Mouse (Mus musculus): Measurements from ENCODE around the gene Fpr1. TPM values are rescaled to one million over a fixed set of nuclear protein-coding genes. Genes with fewer than 3 reads are reported as not detected.
A peak's percentile ranks its signal among the peaks of the same experiment; 100 is the strongest.
"Not testable (repeated sequence)": the region's sequence is repeated elsewhere in the genome, so short reads cannot be mapped to it uniquely, and the experiment has no call there.

Gene Fpr1
- 0.15 and 0.23 TPM in 2 replicates for polyA plus RNA-seq (2015; fragmentation: Nextera tagmentation; extraction: Ambion mirVana)

- WGBS = 56% methylated on average over 1 of the region's 1 CpGs
- H3K36me3 ChIP-seq = no peaks in the 10 kb centered on the region
- ATAC-seq (ENCODE audit: low FRiP score) = no peak
Measured at GRCm38 (mm10) chr17:17883840-17884239, at the start of gene Fpr1. Fpr1 (minus strand) TSS chr17:17883940.

GRCm38 (mm10) chr17:17917782-17918181, 34.0 kb upstream of the Fpr1 start:
- Histone ChIP-seq H3K4me3 (replicated peaks) (no peak overlapping the region), H3K27me3 (replicated peaks) (no peaks in the 10 kb centered on the region), H3K4me2 (no peak overlapping the region), H3K4me1 (no peaks in the 10 kb centered on the region), H3K9ac (replicated peaks) (no peak overlapping the region), H3K27ac (replicated peaks) (no peak overlapping the region), H3K36me3 (no peaks in the 10 kb centered on the region), H3K9me3 (replicated peaks) (no peaks in the 10 kb centered on the region)
- ATAC-seq (ENCODE audit: low FRiP score) = no peak

More at GRCm38 (mm10) chr17:17883840-17884239, at the start of gene Fpr1:
- no peaks in the 10 kb centered on the region for H3K27me3 ChIP-seq (replicated peaks)
- no peaks in the 10 kb centered on the region for H3K4me1 ChIP-seq
- H3K4me3 ChIP-seq (replicated peaks) = no peak within 1 kb of the TSS
- no peak within 1 kb of the TSS for H3K27ac ChIP-seq (replicated peaks)
- H3K9ac ChIP-seq (replicated peaks) = no peak within 1 kb of the TSS
- H3K9me3 ChIP-seq (replicated peaks) = no peaks in the 10 kb centered on the region
- no peak within 1 kb of the TSS for H3K4me2 ChIP-seq

GRCm38 (mm10) chr17:17917376-17917775, 33.6 kb upstream of the Fpr1 start:
- H3K36me3 ChIP-seq = no peaks in the 10 kb centered on the region
- no peak overlapping the region for H3K27ac ChIP-seq (replicated peaks)
- H3K27me3 ChIP-seq (replicated peaks) = no peaks in the 10 kb centered on the region
- no peak for ATAC-seq (ENCODE audit: low FRiP score)
- 93% methylated on average over 1 of the region's 1 CpGs for WGBS
- H3K9ac ChIP-seq (replicated peaks) = no peak overlapping the region
- no peak overlapping the region for H3K4me2 ChIP-seq
- no peak overlapping the region for H3K4me3 ChIP-seq (replicated peaks)
- H3K9me3 ChIP-seq (replicated peaks) = no peaks in the 10 kb centered on the region
- no peaks in the 10 kb centered on the region for H3K4me1 ChIP-seq

GRCm38 (mm10) chr17:17912618-17913017, 28.9 kb upstream of the Fpr1 start:
- not testable (repeated sequence) for H3K4me2 ChIP-seq; H3K9ac ChIP-seq (replicated peaks); H3K27ac ChIP-seq (replicated peaks); H3K4me1 ChIP-seq; H3K4me3 ChIP-seq (replicated peaks); H3K27me3 ChIP-seq (replicated peaks); H3K9me3 ChIP-seq (replicated peaks); ATAC-seq (ENCODE audit: low FRiP score); H3K36me3 ChIP-seq
- 91% methylated on average over 8 of the region's 8 CpGs for WGBS

- peaks cover 5% of the 10 kb centered on the region; the same call in 1 of the 2 replicates for H3K4me1 ChIP-seq
- 13% methylated on average over 51 of the region's 51 CpGs for WGBS
- peak overlapping the region; percentile 62 for H3K9ac ChIP-seq (replicated peaks)
- H3K36me3 ChIP-seq = no peaks in the 10 kb centered on the region
- peak overlapping the region; percentile 76 for H3K4me2 ChIP-seq
- no peaks in the 10 kb centered on the region for H3K9me3 ChIP-seq (replicated peaks)
- H3K27ac ChIP-seq (replicated peaks) = peak overlapping the region; percentile 78
- peak overlapping the region; percentile 61 for H3K4me3 ChIP-seq (replicated peaks)
- ATAC-seq (ENCODE audit: low FRiP score) = peak; percentile 100
- peaks cover 4% of the 10 kb centered on the region; the same call in 1 of the 2 replicates for H3K27me3 ChIP-seq (replicated peaks)
Measured at GRCm38 (mm10) chr17:17909636-17910421, 26.1 kb upstream of the Fpr1 start.

GRCm38 (mm10) chr17:17900768-17901167, 17.0 kb upstream of the Fpr1 start:
- H3K4me1 ChIP-seq = no peaks in the 10 kb centered on the region
- no peak overlapping the region for H3K27ac ChIP-seq (replicated peaks)
- H3K9ac ChIP-seq (replicated peaks) = no peak overlapping the region
- 85% methylated on average over 1 of the region's 1 CpGs for WGBS
- no peak overlapping the region for H3K4me3 ChIP-seq (replicated peaks)
- no peak overlapping the region for H3K4me2 ChIP-seq
- ATAC-seq (ENCODE audit: low FRiP score) = no peak
- no peaks in the 10 kb centered on the region for H3K27me3 ChIP-seq (replicated peaks)
- H3K36me3 ChIP-seq = no peaks in the 10 kb centered on the region
- no peaks in the 10 kb centered on the region for H3K9me3 ChIP-seq (replicated peaks)

GRCm38 (mm10) chr17:17899268-17899667, 15.5 kb upstream of the Fpr1 start:
- no peaks in the 10 kb centered on the region for H3K4me1 ChIP-seq
- no peaks in the 10 kb centered on the region for H3K27me3 ChIP-seq (replicated peaks)
- H3K4me3 ChIP-seq (replicated peaks) = no peak overlapping the region
- no peaks in the 10 kb centered on the region for H3K9me3 ChIP-seq (replicated peaks)
- peak; percentile 77 for ATAC-seq (ENCODE audit: low FRiP score)
- no peak overlapping the region for H3K4me2 ChIP-seq
- H3K36me3 ChIP-seq = no peaks in the 10 kb centered on the region
- no peak overlapping the region for H3K27ac ChIP-seq (replicated peaks)
- no peak overlapping the region for H3K9ac ChIP-seq (replicated peaks)
- 97% methylated on average over 2 of the region's 2 CpGs for WGBS

GRCm38 (mm10) chr17:17896039-17896438, 12.3 kb upstream of the Fpr1 start:
- whole genome bisulfite sequencing = 5% methylated on average over 4 of the region's 4 CpGs

GRCm38 (mm10) chr17:17889732-17890425, 6.1 kb upstream of the Fpr1 start:
- 90% methylated on average over 2 of the region's 2 CpGs for WGBS

More at GRCm38 (mm10) chr17:17896039-17896438, 12.3 kb upstream of the Fpr1 start:
- Histone ChIP-seq H3K4me3 (replicated peaks) (no peak overlapping the region), H3K9me3 (replicated peaks) (no peaks in the 10 kb centered on the region), H3K4me2 (no peak overlapping the region), H3K4me1 (no peaks in the 10 kb centered on the region), H3K9ac (replicated peaks) (no peak overlapping the region), H3K27me3 (replicated peaks) (no peaks in the 10 kb centered on the region), H3K27ac (replicated peaks) (no peak overlapping the region), H3K36me3 (no peaks in the 10 kb centered on the region)
- ATAC-seq (ENCODE audit: low FRiP score) = peak; percentile 21; the same call in 1 of the 2 replicates

GRCm38 (mm10) chr17:17887774-17888248, 4.1 kb upstream of the Fpr1 start, which contains the start of the genes Fpr2 and Fpr3:
Fpr2 (plus strand) TSS chr17:17887824.
Fpr3 (plus strand) TSS chr17:17887852.
- H3K4me1 ChIP-seq = no peaks in the 10 kb centered on the region
- no peak within 1 kb of the TSS for H3K9ac ChIP-seq (replicated peaks)
- H3K27ac ChIP-seq (replicated peaks) = no peak within 1 kb of the TSS
- ATAC-seq (ENCODE audit: low FRiP score) = no peak
- WGBS = 69% methylated on average over 1 of the region's 1 CpGs
- H3K4me2 ChIP-seq = no peak within 1 kb of the TSS
- no peaks in the 10 kb centered on the region for H3K9me3 ChIP-seq (replicated peaks)
- no peaks in the 10 kb centered on the region for H3K36me3 ChIP-seq
- no peak within 1 kb of the TSS for H3K4me3 ChIP-seq (replicated peaks)
- no peaks in the 10 kb centered on the region for H3K27me3 ChIP-seq (replicated peaks)

More at GRCm38 (mm10) chr17:17889732-17890425, 6.1 kb upstream of the Fpr1 start:
- ATAC-seq (ENCODE audit: low FRiP score) = no peak
- Histone ChIP-seq H3K9me3 (replicated peaks) (no peaks in the 10 kb centered on the region), H3K36me3 (no peaks in the 10 kb centered on the region), H3K4me2 (no peak overlapping the region), H3K4me3 (replicated peaks) (no peak overlapping the region), H3K9ac (replicated peaks) (no peak overlapping the region), H3K27ac (replicated peaks) (no peak overlapping the region), H3K27me3 (replicated peaks) (no peaks in the 10 kb centered on the region), H3K4me1 (no peaks in the 10 kb centered on the region)

GRCm38 (mm10) chr17:17882672-17883071, 1.1 kb downstream of the Fpr1 start:
- Histone ChIP-seq H3K4me2 (no peak overlapping the region), H3K4me3 (replicated peaks) (no peak overlapping the region), H3K27ac (replicated peaks) (no peak overlapping the region), H3K36me3 (no peaks in the 10 kb centered on the region), H3K9me3 (replicated peaks) (no peaks in the 10 kb centered on the region), H3K27me3 (replicated peaks) (no peaks in the 10 kb centered on the region), H3K4me1 (no peaks in the 10 kb centered on the region), H3K9ac (replicated peaks) (no peak overlapping the region)
- WGBS = 86% methylated on average over 3 of the region's 3 CpGs
- no peak for ATAC-seq (ENCODE audit: low FRiP score)

- no peaks in the 10 kb centered on the region for H3K9me3 ChIP-seq (replicated peaks)
- H3K4me3 ChIP-seq (replicated peaks) = no peak overlapping the region
- no peak overlapping the region for H3K27ac ChIP-seq (replicated peaks)
- no peak overlapping the region for H3K9ac ChIP-seq (replicated peaks)
- no peaks in the 10 kb centered on the region for H3K4me1 ChIP-seq
- H3K4me2 ChIP-seq = no peak overlapping the region
- WGBS = 97% methylated on average over 1 of the region's 1 CpGs
- H3K27me3 ChIP-seq (replicated peaks) = no peaks in the 10 kb centered on the region
- no peak for ATAC-seq (ENCODE audit: low FRiP score)
- no peaks in the 10 kb centered on the region for H3K36me3 ChIP-seq
Measured at GRCm38 (mm10) chr17:17879347-17879746, 4.4 kb downstream of the Fpr1 start.
